ENCODE assay signal across 34 mouse cellular contexts in genomic region chr13:21236714-21237113, GRCm38 (mm10). TPM values are rescaled to one million over a fixed set of nuclear protein-coding genes. Genes with fewer than 3 reads are reported as not detected.
DNase-seq lines count a peak whose midpoint lies in the region; ATAC-seq and TF ChIP-seq lines count a peak whose summit lies in the region.
"Had no signal": no experiment of that assay in that cellular context is flagged by ENCODE, and none has a peak within 500 bp of the region (broad histone marks: within the 10 kb centered on the region; RNA-seq: fewer than 3 reads in every experiment).

No protein-coding gene starts in this region.

- peak overlapping the region; percentile 86 for H3K27ac ChIP-seq in liver, adult 2 months (replicated peaks; ENCODE audit: insufficient read depth, low read depth, low read length)
- H3K27ac ChIP-seq in hindbrain, embryonic 10.5 days: no peak overlapping the region
- H3K27ac ChIP-seq: hindbrain, postnatal 0 days; kidney, postnatal 0 days; layer of hippocampus, adult 2 months; left cerebral cortex, adult 2 months; liver, embryonic 14.5 days; macrophage; stomach, embryonic 15.5 days had no signal

- peak; percentile 97 for DNase-seq in liver, adult 2 months (ENCODE audit: extremely low read depth, low read depth, low spot score)
- DNase-seq in liver: no peak
- peak; percentile 80 to 87 for DNase-seq in kidney, adult 8-10 months
- peak; percentile 72 to 84 for DNase-seq in kidney, postnatal 36 days
- DNase-seq in hindbrain, embryonic 10.5 days (ENCODE audit: low spot score): no peak
- DNase-seq: adrenal gland, adult 8-10 months; cerebellum, postnatal 10 days; gastrocnemius, postnatal 14 days; heart, postnatal 14 days; lung, adult 2 months; lung, postnatal 10 days; midbrain, embryonic 14.5 days; right cerebral cortex, postnatal 14 days had no signal

- TF ChIP-seq CTCF in liver, adult 2 months (IDR thresholded peaks at IDR 0.05; ENCODE audit: low read depth, low read length): no peak

- TF ChIP-seq POLR2A in liver, adult 2 months (IDR thresholded peaks at IDR 0.05; ENCODE audit: extremely low read depth, insufficient read depth, low read length): no peak

- H3K9ac ChIP-seq in liver, adult 2 months (ENCODE audit: low read depth, low read length): no peak overlapping the region
- H3K9ac ChIP-seq: liver, embryonic 14.5 days; stomach, embryonic 15.5 days had no signal

- no peaks in the 10 kb centered on the region for H3K27me3 ChIP-seq in liver, adult 2 months (ENCODE audit: control insufficient read depth, insufficient read depth, low read length)
- H3K27me3 ChIP-seq in hindbrain, embryonic 10.5 days (ENCODE audit: insufficient read depth, poor library complexity, severe bottlenecking): peaks cover 8% of the 10 kb centered on the region; the same call in 1 of the 2 replicates
- H3K27me3 ChIP-seq: stomach, embryonic 15.5 days had no signal

- H3K36me3 ChIP-seq in liver, adult 2 months (ENCODE audit: control insufficient read depth, insufficient read depth, low read length): no peaks in the 10 kb centered on the region
- no peaks in the 10 kb centered on the region for H3K36me3 ChIP-seq in hindbrain, embryonic 10.5 days
- H3K36me3 ChIP-seq: stomach, embryonic 15.5 days had no signal

- ATAC-seq in inflammation-experienced regulatory T-cells, adult 6 months: no peak
- ATAC-seq: activated CD4-positive, CD25-positive, alpha-beta regulatory T cell, adult 4 months; forebrain, embryonic 14.5 days; hindbrain, postnatal 0 days had no signal

- peaks cover 9% of the 10 kb centered on the region; the same call in 1 of the 2 replicates for H3K4me1 ChIP-seq in liver, adult 2 months (ENCODE audit: control insufficient read depth, insufficient read depth, low read length)
- no peaks in the 10 kb centered on the region for H3K4me1 ChIP-seq in hindbrain, embryonic 10.5 days (replicated peaks)
- H3K4me1 ChIP-seq: stomach, embryonic 15.5 days had no signal

- H3K4me3 ChIP-seq in liver, adult 2 months (ENCODE audit: insufficient read depth, low read depth, low read length): no peak overlapping the region
- no peak overlapping the region for H3K4me3 ChIP-seq in hindbrain, embryonic 10.5 days
- H3K4me3 ChIP-seq: layer of hippocampus, adult 2 months; left cerebral cortex, adult 2 months; stomach, embryonic 15.5 days had no signal

- H3K79me2 ChIP-seq in liver, adult 2 months (ENCODE audit: control insufficient read depth, insufficient read depth, low read length): no peaks in the 10 kb centered on the region

- no peaks in the 10 kb centered on the region for H3K9me3 ChIP-seq in hindbrain, embryonic 10.5 days
- H3K9me3 ChIP-seq: stomach, embryonic 15.5 days had no signal

- WGBS in liver, adult 2 months: 22% methylated on average over 2 of the region's 2 CpGs
- WGBS in hindbrain, embryonic 10.5 days: 65% methylated on average over 2 of the region's 2 CpGs

RNA-seq across cellular contexts. Expression of gene Gpx5, which starts 55.8 kb away (rescaled TPM):
- not detected in 2 replicates for total RNA-seq in liver, adult 2 months (2014; rRNA removed)
- polyA plus RNA-seq in liver, adult 2 months (2012; rRNA removed): not detected in 2 replicates
- not detected in 2 replicates for polyA plus RNA-seq in hindbrain, embryonic 10.5 days (2016; fragmentation: Nextera tagmentation; extraction: Ambion mirVana)
- polyA plus RNA-seq in inflammation-experienced regulatory T-cells, adult 6 months (2017; shearing (Covaris generic)): not detected
- total RNA-seq: adrenal gland, adult 8-10 months; CH12.LX; ES-E14; gastrocnemius, postnatal 14 days; granulocyte monocyte progenitor cell, adult 5-6 weeks; heart, postnatal 14 days; hindbrain, postnatal 0 days; layer of hippocampus, adult 2 months; layer of hippocampus, postnatal 14 days; left cerebral cortex, adult 2 months; left cerebral cortex, postnatal 36 days; megakaryocyte-erythroid progenitor cell, adult 5-6 weeks; monocyte, adult 5-6 weeks had no signal
- polyA plus RNA-seq: activated CD4-positive, CD25-positive, alpha-beta regulatory T cell, adult 4 months; C2C12; forebrain, embryonic 14.5 days; heart, embryonic 14.5 days; hindbrain, embryonic 11.5 days; hindbrain, postnatal 0 days; kidney, postnatal 0 days; liver, embryonic 14.5 days; lung, adult 2 months; macrophage; midbrain, embryonic 14.5 days; neural tube, embryonic 14.5 days; stomach, embryonic 15.5 days had no signal

RNA-seq across cellular contexts. Expression of gene Trim27, which starts 57.5 kb away (rescaled TPM):
- 9.4 and 16.4 TPM in 2 replicates for total RNA-seq in liver, adult 2 months (2014; rRNA removed)
- polyA plus RNA-seq in liver, adult 2 months (2012; rRNA removed): 33.9 and 39.5 TPM in 2 replicates
- 157 and 163 TPM in 2 replicates for polyA plus RNA-seq in hindbrain, embryonic 10.5 days (2016; fragmentation: Nextera tagmentation; extraction: Ambion mirVana)
- polyA plus RNA-seq in inflammation-experienced regulatory T-cells, adult 6 months (2017; shearing (Covaris generic)): 10 to 100 TPM; 16.0 to 17.3 (median 16.3) TPM

Comparison
In these comparisons a context has a peak if more than half of its experiments do, and no peak if none do; other contexts are left out.
1. DNase-seq: peak in liver, adult 2 months (single experiment), kidney, adult 8-10 months (2 of 2) and kidney, postnatal 36 days (2 of 2); none in liver (single experiment) and hindbrain, embryonic 10.5 days (single experiment).